Mouse (Mus musculus) bone marrow, adult 2 months (tissue): ENCODE measurements around the gene Mrpl11.
"Not testable (repeated sequence)": the region's sequence is repeated elsewhere in the genome, so short reads cannot be mapped to it uniquely, and the experiment has no call there.

Experiments used
- CTCF ChIP-seq: fragments of 200-500 bp; IDR thresholded peaks from 2 replicates; pipeline ENCODE4 v1.5.1; 2011; ENCODE audit warnings: low read length, control low read depth; ENCODE audit not compliant: control insufficient read depth, insufficient read depth
- POLR2A ChIP-seq: fragments of 200-500 bp; IDR thresholded peaks from 2 replicates; pipeline ENCODE4 v1.6.1; 2011; ENCODE audit warnings: low read depth, mild to moderate bottlenecking, control low read depth, low read length, borderline replicate concordance; ENCODE audit not compliant: control insufficient read depth

GRCm38 (mm10) chr19:4948641-4949040 is 13.3 kb upstream of the Mrpl11 start:
- TF ChIP-seq CTCF, POLR2A: not testable (repeated sequence)
